ENCODE assay signal across 18 mouse cellular contexts in genomic region chr6:5296067-5296466, GRCm38 (mm10). TPM values are rescaled to one million over a fixed set of nuclear protein-coding genes. Genes with fewer than 3 reads are reported as not detected.
A peak's percentile ranks its signal among the peaks of the same experiment; 100 is the strongest.
DNase-seq lines count a peak whose midpoint lies in the region; ATAC-seq and TF ChIP-seq lines count a peak whose summit lies in the region.
"Had no signal": no experiment of that assay in that cellular context is flagged by ENCODE, and none has a peak within 500 bp of the region (broad histone marks: within the 10 kb centered on the region; RNA-seq: fewer than 3 reads in every experiment).

No protein-coding gene starts in this region.

- ATAC-seq in forebrain, embryonic 11.5 days (replicated peaks; ENCODE audit: low FRiP score): no peak
- no peak for ATAC-seq in forebrain, embryonic 16.5 days
- no peak for ATAC-seq in kidney, embryonic 15.5 days (replicated peaks; ENCODE audit: low FRiP score)
- ATAC-seq in liver, embryonic 16.5 days (ENCODE audit: low read depth): no peak
- ATAC-seq in hindbrain, embryonic 16.5 days: no peak
- ATAC-seq: midbrain, embryonic 16.5 days had no signal

- peak overlapping the region; percentile 24; the same call in 1 of the 2 replicates for H3K4me2 ChIP-seq in forebrain, embryonic 11.5 days (ENCODE audit: low read depth, low read length, severe bottlenecking)
- no peak overlapping the region for H3K4me2 ChIP-seq in forebrain, embryonic 16.5 days (ENCODE audit: low read length)
- peak overlapping the region; percentile 72; the same call in 1 of the 2 replicates for H3K4me2 ChIP-seq in kidney, embryonic 15.5 days
- peak overlapping the region; percentile 62 for H3K4me2 ChIP-seq in liver, embryonic 16.5 days (ENCODE audit: low read depth, low read length)
- H3K4me2 ChIP-seq in hindbrain, embryonic 16.5 days (ENCODE audit: low read length): no peak overlapping the region

- H3K27ac ChIP-seq in forebrain, embryonic 11.5 days (ENCODE audit: low read depth, low read length): no peak overlapping the region
- H3K27ac ChIP-seq in forebrain, embryonic 16.5 days (ENCODE audit: low read length): no peak overlapping the region
- no peak overlapping the region for H3K27ac ChIP-seq in kidney, embryonic 15.5 days
- no peak overlapping the region for H3K27ac ChIP-seq in bone marrow, adult 2 months (ENCODE audit: control insufficient read depth, insufficient read depth, low read depth, low read length, poor library complexity)
- no peak overlapping the region; the same call in 1 of the 2 replicates for H3K27ac ChIP-seq in liver, embryonic 16.5 days (ENCODE audit: low read length)
- H3K27ac ChIP-seq in hindbrain, embryonic 16.5 days (ENCODE audit: low read depth, low read length): no peak overlapping the region
- H3K27ac ChIP-seq: embryonic facial prominence, embryonic 12.5 days; heart, adult 2 months had no signal

- TF ChIP-seq CTCF in bone marrow, adult 2 months (IDR thresholded peaks at IDR 0.05; ENCODE audit: control insufficient read depth, insufficient read depth, low read length): no peak

- no peaks in the 10 kb centered on the region for H3K36me3 ChIP-seq in forebrain, embryonic 11.5 days (ENCODE audit: control insufficient read depth, insufficient read depth, low read length)
- no peaks in the 10 kb centered on the region for H3K36me3 ChIP-seq in forebrain, embryonic 16.5 days (ENCODE audit: control insufficient read depth, insufficient read depth)
- H3K36me3 ChIP-seq in kidney, embryonic 15.5 days: no peaks in the 10 kb centered on the region
- H3K36me3 ChIP-seq in liver, embryonic 16.5 days (ENCODE audit: control insufficient read depth, insufficient read depth): peaks cover 4% of the 10 kb centered on the region; the same call in 1 of the 2 replicates
- H3K36me3 ChIP-seq in hindbrain, embryonic 16.5 days (ENCODE audit: control insufficient read depth, insufficient read depth, low read length): no peaks in the 10 kb centered on the region
- H3K36me3 ChIP-seq: embryonic facial prominence, embryonic 12.5 days had no signal

- no peaks in the 10 kb centered on the region for H3K27me3 ChIP-seq in forebrain, embryonic 11.5 days (ENCODE audit: control insufficient read depth, insufficient read depth, low read length)
- H3K27me3 ChIP-seq in forebrain, embryonic 16.5 days (replicated peaks; ENCODE audit: control insufficient read depth, insufficient read depth, low read length): peaks cover 2% of the 10 kb centered on the region; the same call in 1 of the 2 replicates
- H3K27me3 ChIP-seq in kidney, embryonic 15.5 days: peaks cover 7% of the 10 kb centered on the region; the same call in 1 of the 2 replicates
- H3K27me3 ChIP-seq in liver, embryonic 16.5 days (ENCODE audit: control insufficient read depth, insufficient read depth, low read depth, low read length): no peaks in the 10 kb centered on the region
- no peaks in the 10 kb centered on the region; the same call in none of the 2 replicates for H3K27me3 ChIP-seq in hindbrain, embryonic 16.5 days (replicated peaks; ENCODE audit: control insufficient read depth, insufficient read depth, low read length)

- no peak overlapping the region for H3K9ac ChIP-seq in forebrain, embryonic 11.5 days (ENCODE audit: low read length)
- no peak overlapping the region for H3K9ac ChIP-seq in forebrain, embryonic 16.5 days (replicated peaks; ENCODE audit: low read depth, low read length)
- H3K9ac ChIP-seq in kidney, embryonic 15.5 days: no peak overlapping the region
- H3K9ac ChIP-seq in liver, embryonic 16.5 days (ENCODE audit: low read depth, low read length): peak overlapping the region; percentile 88
- H3K9ac ChIP-seq in hindbrain, embryonic 16.5 days (ENCODE audit: low read depth, low read length): no peak overlapping the region
- H3K9ac ChIP-seq: embryonic facial prominence, embryonic 12.5 days had no signal

- 0 out of 2 replicates have a peak, but pooled peaks cover 5% of the 10 kb centered on the region for H3K4me1 ChIP-seq in forebrain, embryonic 11.5 days (replicated peaks; ENCODE audit: control insufficient read depth, insufficient read depth, low read length)
- H3K4me1 ChIP-seq in forebrain, embryonic 16.5 days (replicated peaks; ENCODE audit: control insufficient read depth, insufficient read depth, low read length): peaks cover 15% of the 10 kb centered on the region
- H3K4me1 ChIP-seq in kidney, embryonic 15.5 days: peaks cover 7% of the 10 kb centered on the region; the same call in 1 of the 2 replicates
- H3K4me1 ChIP-seq in bone marrow, adult 2 months (ENCODE audit: control insufficient read depth, insufficient read depth, low read length): peaks cover 6% of the 10 kb centered on the region
- H3K4me1 ChIP-seq in liver, embryonic 16.5 days (ENCODE audit: control insufficient read depth, low read depth, low read length): peaks cover 54% of the 10 kb centered on the region
- peaks cover 5% of the 10 kb centered on the region for H3K4me1 ChIP-seq in hindbrain, embryonic 16.5 days (ENCODE audit: control insufficient read depth, insufficient read depth, low read depth, low read length)
- H3K4me1 ChIP-seq: embryonic facial prominence, embryonic 12.5 days had no signal

- H3K4me3 ChIP-seq in forebrain, embryonic 11.5 days (ENCODE audit: low read depth, low read length): no peak overlapping the region
- no peak overlapping the region for H3K4me3 ChIP-seq in forebrain, embryonic 16.5 days (replicated peaks; ENCODE audit: low read length)
- H3K4me3 ChIP-seq in kidney, embryonic 15.5 days (replicated peaks): no peak overlapping the region
- H3K4me3 ChIP-seq in bone marrow, adult 2 months (replicated peaks; ENCODE audit: control insufficient read depth, low read depth, low read length): peak overlapping the region; percentile 52
- H3K4me3 ChIP-seq in liver, embryonic 16.5 days (ENCODE audit: low read depth, low read length): peak overlapping the region; percentile 78
- no peak overlapping the region for H3K4me3 ChIP-seq in hindbrain, embryonic 16.5 days (ENCODE audit: low read length)
- H3K4me3 ChIP-seq: embryonic facial prominence, embryonic 12.5 days; heart, adult 2 months had no signal

- no peaks in the 10 kb centered on the region for H3K9me3 ChIP-seq in forebrain, embryonic 11.5 days (ENCODE audit: control insufficient read depth, low read length)
- H3K9me3 ChIP-seq in forebrain, embryonic 16.5 days (ENCODE audit: control insufficient read depth, low read length): no peaks in the 10 kb centered on the region
- no peaks in the 10 kb centered on the region for H3K9me3 ChIP-seq in kidney, embryonic 15.5 days (replicated peaks)
- no peaks in the 10 kb centered on the region for H3K9me3 ChIP-seq in liver, embryonic 16.5 days (replicated peaks; ENCODE audit: control insufficient read depth, low read length)
- H3K9me3 ChIP-seq in hindbrain, embryonic 16.5 days (ENCODE audit: control insufficient read depth, low read length): no peaks in the 10 kb centered on the region
- H3K9me3 ChIP-seq: embryonic facial prominence, embryonic 12.5 days had no signal

- WGBS in forebrain, embryonic 11.5 days: 89% methylated on average over 7 of the region's 7 CpGs
- 91% methylated on average over 7 of the region's 7 CpGs for WGBS in forebrain, embryonic 16.5 days
- 94% methylated on average over 7 of the region's 7 CpGs for WGBS in kidney, embryonic 15.5 days
- WGBS in bone marrow, adult 2 months: 89% methylated on average over 7 of the region's 7 CpGs
- 76% methylated on average over 7 of the region's 7 CpGs for WGBS in liver, embryonic 16.5 days (ENCODE audit: insufficient replicate concordance)
- WGBS in hindbrain, embryonic 16.5 days: 96% methylated on average over 7 of the region's 7 CpGs

- TF ChIP-seq POLR2A in bone marrow, adult 2 months (IDR thresholded peaks at IDR 0.05; ENCODE audit: borderline replicate concordance, control insufficient read depth, low read depth, low read length): no peak

- no peak for DNase-seq in forebrain, embryonic 11.5 days (ENCODE audit: low spot score)
- DNase-seq in kidney, postnatal 14 days: no peak
- DNase-seq in left cerebral cortex, adult 18-20 months (ENCODE audit: low spot score in 2 of 2): no peak
- DNase-seq: adrenal gland, postnatal 10 days; cerebellum, adult 2 months; gastrocnemius, postnatal 10 days; heart, adult 2 months; heart, postnatal 4 days; right cerebral cortex, adult 18-20 months; spleen, adult 18-20 months; thymus, postnatal 14 days had no signal

RNA-seq across cellular contexts. Expression of gene Pon2, which starts 2.2 kb away (rescaled TPM):
- polyA plus RNA-seq in forebrain, embryonic 11.5 days (2014; fragmentation: Nextera tagmentation; extraction: Ambion mirVana): 43.9 and 45.0 TPM in 2 replicates
- 22.1 and 23.4 TPM in 2 replicates for polyA plus RNA-seq in forebrain, embryonic 16.5 days (2015; fragmentation: Nextera tagmentation; extraction: Ambion mirVana)
- polyA plus RNA-seq in kidney, embryonic 15.5 days (2015; fragmentation: Nextera tagmentation; extraction: Ambion mirVana): 35.0 TPM in 2 replicates
- 25.4 and 38.7 TPM in 2 replicates for polyA plus RNA-seq in bone marrow, adult 2 months (2011; ENCODE audit: insufficient read depth, insufficient read length, low replicate concordance, missing spikeins)
- polyA plus RNA-seq in liver, embryonic 16.5 days (2015; fragmentation: Nextera tagmentation; extraction: Ambion mirVana): 45.5 and 48.2 TPM in 2 replicates
- total RNA-seq in left cerebral cortex, adult 18-20 months (2021): 10 to 100 TPM; 17.5 to 19.2 TPM
- polyA plus RNA-seq in hindbrain, embryonic 16.5 days (2015; fragmentation: Nextera tagmentation; extraction: Ambion mirVana): 40.7 and 41.3 TPM in 2 replicates

RNA-seq across cellular contexts. Expression of gene Pon3, which starts 40.0 kb away (rescaled TPM):
- polyA plus RNA-seq in forebrain, embryonic 11.5 days (2014; fragmentation: Nextera tagmentation; extraction: Ambion mirVana): 4.5 and 4.8 TPM in 2 replicates
- polyA plus RNA-seq in forebrain, embryonic 16.5 days (2015; fragmentation: Nextera tagmentation; extraction: Ambion mirVana): 2.6 and 3.5 TPM in 2 replicates
- 12.3 and 12.8 TPM in 2 replicates for polyA plus RNA-seq in kidney, embryonic 15.5 days (2015; fragmentation: Nextera tagmentation; extraction: Ambion mirVana)
- 2.8 and 4.2 TPM in 2 replicates for polyA plus RNA-seq in bone marrow, adult 2 months (2011; ENCODE audit: insufficient read depth, insufficient read length, low replicate concordance, missing spikeins)
- 25.8 and 26.6 TPM in 2 replicates for polyA plus RNA-seq in liver, embryonic 16.5 days (2015; fragmentation: Nextera tagmentation; extraction: Ambion mirVana)
- 1 to 10 TPM; 1.7 to 2.6 TPM for total RNA-seq in left cerebral cortex, adult 18-20 months (2021)
- polyA plus RNA-seq in hindbrain, embryonic 16.5 days (2015; fragmentation: Nextera tagmentation; extraction: Ambion mirVana): 5.6 and 6.2 TPM in 2 replicates

Comparison
In these comparisons a context has a peak if more than half of its experiments do, and no peak if none do; other contexts are left out.
1. H3K4me2 ChIP-seq: peak in forebrain, embryonic 11.5 days (single experiment), kidney, embryonic 15.5 days (single experiment) and liver, embryonic 16.5 days (single experiment); none in forebrain, embryonic 16.5 days (single experiment) and hindbrain, embryonic 16.5 days (single experiment).
2. H3K4me3 ChIP-seq: peak in bone marrow, adult 2 months (single experiment) and liver, embryonic 16.5 days (single experiment); none in forebrain, embryonic 11.5 days (single experiment), forebrain, embryonic 16.5 days (single experiment), kidney, embryonic 15.5 days (single experiment) and hindbrain, embryonic 16.5 days (single experiment).